Mouse (Mus musculus): Measurements from ENCODE around the gene Nelfe. TPM values are rescaled to one million over a fixed set of nuclear protein-coding genes. Genes with fewer than 3 reads are reported as not detected.

Gene Nelfe
- total and polyA plus RNA-seq, 3 experiments: 40.4 to 284 (median 86.9) TPM

DNA sequence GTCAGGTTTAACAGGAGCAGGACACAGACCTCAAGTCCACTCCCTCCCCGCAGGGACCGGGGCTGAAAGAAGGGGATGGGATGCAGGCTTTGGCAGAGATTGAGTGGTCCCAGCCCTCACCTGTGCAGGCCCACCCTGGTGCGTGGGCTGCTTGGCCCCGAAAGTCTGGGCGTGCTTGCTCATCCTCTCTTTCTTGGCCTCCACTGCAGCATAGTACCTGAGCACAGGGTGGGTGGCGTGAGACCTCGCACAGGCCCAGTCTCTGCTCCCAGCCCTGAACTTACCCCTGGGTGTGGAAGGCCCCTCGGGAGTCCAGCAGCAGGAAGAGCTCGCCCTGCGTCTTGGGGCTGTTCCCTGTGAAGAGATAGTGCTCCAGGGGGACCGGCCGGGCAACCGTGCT lies 5.3 kb upstream of the Nelfe start:
- no peak for ATAC-seq (ENCODE audit: extremely low read depth, insufficient number of reproducible peaks, low FRiP score, poor library complexity, severe bottlenecking)

DNA sequence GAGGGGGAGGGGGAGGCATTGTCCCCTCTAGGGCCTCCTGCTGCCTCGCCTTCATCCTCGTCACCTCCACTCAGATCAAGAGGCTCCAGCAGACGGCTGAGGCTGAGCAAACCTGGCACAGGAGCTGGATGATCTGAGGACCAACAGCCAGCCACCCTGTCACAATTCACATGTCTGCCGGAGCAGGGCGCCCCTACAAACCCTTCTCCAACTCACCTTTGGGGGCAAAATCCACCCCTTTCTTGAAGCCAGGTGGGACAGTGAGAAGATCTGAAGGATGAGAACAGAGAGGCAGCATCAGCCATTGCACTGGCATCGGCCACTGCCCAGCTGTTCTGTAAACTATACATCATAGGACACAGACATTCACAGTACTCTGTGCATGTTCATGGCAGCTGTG lies 3.0 kb upstream of the Nelfe start:
- DNase-seq (ENCODE audit: low spot score) (no peak), ATAC-seq (ENCODE audit: extremely low read depth, insufficient number of reproducible peaks, low FRiP score, poor library complexity, severe bottlenecking) (no peak)
- Histone ChIP-seq H3K4me3 (ENCODE audit: low read depth, low read length) (no peak overlapping the region), H3K27me3 (ENCODE audit: insufficient read depth, low read length) (no peaks in the 10 kb centered on the region), H3K36me3 (replicated peaks) (peaks cover 80% of the 10 kb centered on the region), H3K4me1 (ENCODE audit: insufficient read depth, low read depth, low read length) (peaks cover 44% of the 10 kb centered on the region), H3K9me3 (replicated peaks) (no peaks in the 10 kb centered on the region)
- TF ChIP-seq CTCF (IDR thresholded peaks at IDR 0.05; ENCODE audit: low read depth, low read length) (no peak), GATA2 (IDR thresholded peaks at IDR 0.05; ENCODE audit: borderline replicate concordance, low read depth, low read length) (no peak), TAL1 (conservative IDR thresholded peaks at IDR 0.05; ENCODE audit: low read depth, low read length) (no peak), POLR2AphosphoS5 (IDR thresholded peaks at IDR 0.05; ENCODE audit: insufficient replicate concordance, low read depth, low read length) (no peak), GATA1 (IDR thresholded peaks at IDR 0.05; ENCODE audit: borderline replicate concordance, low read length) (no peak)

More for the DNA sequence above, 5.3 kb upstream of the Nelfe start:
- TF ChIP-seq POLR2AphosphoS5 (IDR thresholded peaks at IDR 0.05; ENCODE audit: insufficient replicate concordance, low read depth, low read length) (no peak), GATA2 (IDR thresholded peaks at IDR 0.05; ENCODE audit: borderline replicate concordance, low read depth, low read length) (no peak), GATA1 (IDR thresholded peaks at IDR 0.05; ENCODE audit: borderline replicate concordance, low read length) (no peak), CTCF (IDR thresholded peaks at IDR 0.05; ENCODE audit: low read depth, low read length) (no peak), TAL1 (conservative IDR thresholded peaks at IDR 0.05; ENCODE audit: low read depth, low read length) (no peak)
- Histone ChIP-seq H3K9me3 (replicated peaks) (no peaks in the 10 kb centered on the region), H3K4me1 (ENCODE audit: insufficient read depth, low read depth, low read length) (peaks cover 48% of the 10 kb centered on the region), H3K4me3 (ENCODE audit: low read depth, low read length) (no peak overlapping the region), H3K27me3 (ENCODE audit: insufficient read depth, low read length) (no peaks in the 10 kb centered on the region), H3K36me3 (replicated peaks) (peaks cover 91% of the 10 kb centered on the region)
- DNase-seq (ENCODE audit: low spot score): no peak

- DNase-seq (ENCODE audit: low spot score) (no peak), ATAC-seq (ENCODE audit: extremely low read depth, insufficient number of reproducible peaks, low FRiP score, poor library complexity, severe bottlenecking) (no peak)
- H3K4me3 ChIP-seq (ENCODE audit: low read depth, low read length): no peak overlapping the region
- H3K4me1 ChIP-seq (ENCODE audit: insufficient read depth, low read depth, low read length): peaks cover 47% of the 10 kb centered on the region
- H3K36me3 ChIP-seq (replicated peaks): peaks cover 80% of the 10 kb centered on the region
- no peaks in the 10 kb centered on the region for H3K9me3 ChIP-seq (replicated peaks)
- TF ChIP-seq GATA2 (IDR thresholded peaks at IDR 0.05; ENCODE audit: borderline replicate concordance, low read depth, low read length) (no peak), CTCF (IDR thresholded peaks at IDR 0.05; ENCODE audit: low read depth, low read length) (no peak), POLR2AphosphoS5 (IDR thresholded peaks at IDR 0.05; ENCODE audit: insufficient replicate concordance, low read depth, low read length) (no peak), GATA1 (IDR thresholded peaks at IDR 0.05; ENCODE audit: borderline replicate concordance, low read length) (no peak), TAL1 (conservative IDR thresholded peaks at IDR 0.05; ENCODE audit: low read depth, low read length) (no peak)
- H3K27me3 ChIP-seq (ENCODE audit: insufficient read depth, low read length): no peaks in the 10 kb centered on the region
Measured at GRCm38 (mm10) chr17:34847615-34848014, 2.6 kb upstream of the Nelfe start.

DNA sequence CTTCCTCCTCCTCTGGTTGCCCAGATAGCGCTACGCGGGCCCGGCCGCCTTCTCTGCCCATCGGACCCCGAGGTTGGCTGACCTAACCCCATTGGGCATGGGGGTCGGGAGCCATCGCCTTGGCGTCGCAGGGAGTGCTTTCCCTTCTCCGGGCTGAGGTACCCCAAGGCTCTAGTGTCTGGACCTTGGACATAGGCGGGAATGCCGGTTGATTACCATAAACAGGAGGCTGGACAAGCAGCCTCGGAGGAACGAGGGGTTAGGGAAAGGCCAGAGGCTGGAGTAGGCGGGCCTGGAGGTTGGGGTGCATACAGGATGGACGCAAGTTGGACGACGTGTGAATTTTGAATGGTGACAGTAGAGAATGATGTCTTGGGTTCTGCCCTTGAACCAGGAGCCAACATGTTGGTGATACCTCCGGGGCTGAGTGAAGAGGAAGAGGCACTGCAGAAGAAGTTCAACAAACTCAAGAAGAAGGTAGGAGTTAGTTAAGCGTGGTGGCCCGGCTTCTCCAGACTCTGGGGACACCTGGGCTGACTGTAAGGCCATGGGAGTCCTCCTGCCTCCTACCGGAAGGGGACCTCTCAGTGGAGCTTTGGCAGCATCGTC lies 430 bp downstream of the Nelfe start:
- peaks cover 53% of the 10 kb centered on the region for H3K4me1 ChIP-seq (ENCODE audit: insufficient read depth, low read depth, low read length)
- H3K36me3 ChIP-seq (replicated peaks): peaks cover 80% of the 10 kb centered on the region
- no peak for DNase-seq (ENCODE audit: low spot score)
- no peak for TF ChIP-seq POLR2AphosphoS5 (IDR thresholded peaks at IDR 0.05; ENCODE audit: insufficient replicate concordance, low read depth, low read length)
- no peak for TF ChIP-seq GATA2 (IDR thresholded peaks at IDR 0.05; ENCODE audit: borderline replicate concordance, low read depth, low read length)
- no peak for TF ChIP-seq GATA1 (IDR thresholded peaks at IDR 0.05; ENCODE audit: borderline replicate concordance, low read length)
- no peak for TF ChIP-seq CTCF (IDR thresholded peaks at IDR 0.05; ENCODE audit: low read depth, low read length)
- no peaks in the 10 kb centered on the region for H3K27me3 ChIP-seq (ENCODE audit: insufficient read depth, low read length)
- peak overlapping the region; percentile 82 for H3K4me3 ChIP-seq (ENCODE audit: low read depth, low read length)
- H3K9me3 ChIP-seq (replicated peaks): no peaks in the 10 kb centered on the region
- ATAC-seq (ENCODE audit: extremely low read depth, insufficient number of reproducible peaks, low FRiP score, poor library complexity, severe bottlenecking): no peak

DNA sequence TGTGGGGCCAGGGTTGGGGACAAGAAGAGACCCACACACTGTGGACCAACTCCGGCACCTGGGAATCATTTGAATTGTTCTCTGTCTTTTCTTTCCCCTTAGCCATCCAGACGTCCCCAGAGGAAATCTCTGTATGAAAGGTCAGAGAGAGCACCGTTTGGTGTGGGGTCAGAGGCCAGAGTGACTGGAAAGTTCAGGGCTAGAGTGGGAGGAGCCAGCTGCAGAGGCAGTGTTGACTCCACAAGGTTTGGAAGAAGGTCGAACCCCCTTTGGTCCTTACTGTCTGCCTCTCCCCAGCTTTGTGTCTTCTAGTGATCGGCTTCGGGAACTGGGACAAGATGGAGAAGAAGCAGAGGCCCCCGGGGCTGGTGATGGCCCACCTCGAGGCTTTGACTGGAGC lies 3.3 kb downstream of the Nelfe start:
- H3K27me3 ChIP-seq (ENCODE audit: insufficient read depth, low read length): no peaks in the 10 kb centered on the region
- peaks cover 42% of the 10 kb centered on the region for H3K4me1 ChIP-seq (ENCODE audit: insufficient read depth, low read depth, low read length)
- peaks cover 79% of the 10 kb centered on the region for H3K36me3 ChIP-seq (replicated peaks)
- DNase-seq (ENCODE audit: low spot score): no peak
- H3K4me3 ChIP-seq (ENCODE audit: low read depth, low read length): no peak overlapping the region
- ATAC-seq (ENCODE audit: extremely low read depth, insufficient number of reproducible peaks, low FRiP score, poor library complexity, severe bottlenecking): no peak
- H3K9me3 ChIP-seq (replicated peaks): no peaks in the 10 kb centered on the region
- no peak for TF ChIP-seq POLR2AphosphoS5 (IDR thresholded peaks at IDR 0.05; ENCODE audit: insufficient replicate concordance, low read depth, low read length)
- no peak for TF ChIP-seq GATA1 (IDR thresholded peaks at IDR 0.05; ENCODE audit: borderline replicate concordance, low read length)
- no peak for TF ChIP-seq TAL1 (conservative IDR thresholded peaks at IDR 0.05; ENCODE audit: low read depth, low read length)
- TF ChIP-seq CTCF (IDR thresholded peaks at IDR 0.05; ENCODE audit: low read depth, low read length): no peak
- TF ChIP-seq GATA2 (IDR thresholded peaks at IDR 0.05; ENCODE audit: borderline replicate concordance, low read depth, low read length): no peak

- Histone ChIP-seq H3K4me1 (ENCODE audit: insufficient read depth, low read depth, low read length) (peaks cover 41% of the 10 kb centered on the region), H3K36me3 (replicated peaks) (peaks cover 73% of the 10 kb centered on the region), H3K4me3 (ENCODE audit: low read depth, low read length) (no peak overlapping the region), H3K9me3 (replicated peaks) (no peaks in the 10 kb centered on the region), H3K27me3 (ENCODE audit: insufficient read depth, low read length) (no peaks in the 10 kb centered on the region)
- no peak for TF ChIP-seq POLR2AphosphoS5 (IDR thresholded peaks at IDR 0.05; ENCODE audit: insufficient replicate concordance, low read depth, low read length)
- TF ChIP-seq GATA1 (IDR thresholded peaks at IDR 0.05; ENCODE audit: borderline replicate concordance, low read length): no peak
- no peak for TF ChIP-seq CTCF (IDR thresholded peaks at IDR 0.05; ENCODE audit: low read depth, low read length)
- TF ChIP-seq TAL1 (conservative IDR thresholded peaks at IDR 0.05; ENCODE audit: low read depth, low read length): no peak
- TF ChIP-seq GATA2 (IDR thresholded peaks at IDR 0.05; ENCODE audit: borderline replicate concordance, low read depth, low read length): no peak
- DNase-seq (ENCODE audit: low spot score): no peak
- no peak for ATAC-seq (ENCODE audit: extremely low read depth, insufficient number of reproducible peaks, low FRiP score, poor library complexity, severe bottlenecking)
Measured at GRCm38 (mm10) chr17:34854761-34855160, 4.6 kb downstream of the Nelfe start.
